Mouse (Mus musculus) ovary, postnatal 36 days (tissue): ENCODE results near the gene 9430015G10Rik.
A peak's percentile ranks its signal among the peaks of the same experiment; 100 is the strongest.

Source experiments
- DNase-seq: peaks from one replicate; pipeline ENCODE4 v3.0.0; 2022; ENCODE audit warnings: low spot score, mixed read lengths

The 9430015G10Rik gene

DNA sequence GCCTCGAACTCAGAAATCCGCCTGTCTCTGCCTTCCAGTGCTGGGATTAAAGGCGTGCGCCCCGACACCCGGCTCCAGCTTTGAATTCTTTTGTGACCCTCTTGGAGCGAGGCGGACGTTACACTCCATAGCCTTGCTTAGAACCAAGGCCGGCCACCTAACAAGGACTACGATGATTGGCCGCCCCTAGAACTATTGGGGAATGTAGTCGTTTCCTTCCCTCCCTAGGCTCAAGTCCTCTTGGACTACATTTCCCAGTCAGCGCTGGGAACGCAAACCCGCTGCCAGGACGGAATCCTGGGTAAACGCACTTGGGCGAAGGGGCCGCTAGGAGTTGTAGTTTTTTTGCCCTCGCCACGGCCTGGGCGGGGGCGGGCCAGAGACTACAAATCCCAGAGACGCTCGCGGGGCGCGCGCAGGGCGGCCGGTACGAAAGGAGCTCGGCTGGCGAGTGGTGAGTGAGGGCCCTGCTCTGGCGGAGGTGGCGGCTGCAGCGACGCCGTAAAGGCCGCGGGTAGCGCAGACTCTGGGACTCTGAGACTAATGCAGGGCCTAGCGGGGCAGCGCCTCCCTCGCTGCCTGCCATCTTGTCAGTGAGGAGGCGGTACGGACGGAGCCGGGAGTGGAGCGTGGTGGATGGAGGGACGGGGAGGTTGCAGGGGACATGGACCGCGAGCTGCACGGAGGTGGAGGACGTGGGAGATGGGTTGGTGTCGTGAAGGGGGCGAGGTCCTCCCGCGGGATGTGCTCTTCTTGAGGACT, at the start of gene 9430015G10Rik:
Gene 9430015G10Rik (plus strand): TSS at position 413 of the 762 bp plus-strand sequence.
- DNase-seq, result peak; percentile 97

DNA sequence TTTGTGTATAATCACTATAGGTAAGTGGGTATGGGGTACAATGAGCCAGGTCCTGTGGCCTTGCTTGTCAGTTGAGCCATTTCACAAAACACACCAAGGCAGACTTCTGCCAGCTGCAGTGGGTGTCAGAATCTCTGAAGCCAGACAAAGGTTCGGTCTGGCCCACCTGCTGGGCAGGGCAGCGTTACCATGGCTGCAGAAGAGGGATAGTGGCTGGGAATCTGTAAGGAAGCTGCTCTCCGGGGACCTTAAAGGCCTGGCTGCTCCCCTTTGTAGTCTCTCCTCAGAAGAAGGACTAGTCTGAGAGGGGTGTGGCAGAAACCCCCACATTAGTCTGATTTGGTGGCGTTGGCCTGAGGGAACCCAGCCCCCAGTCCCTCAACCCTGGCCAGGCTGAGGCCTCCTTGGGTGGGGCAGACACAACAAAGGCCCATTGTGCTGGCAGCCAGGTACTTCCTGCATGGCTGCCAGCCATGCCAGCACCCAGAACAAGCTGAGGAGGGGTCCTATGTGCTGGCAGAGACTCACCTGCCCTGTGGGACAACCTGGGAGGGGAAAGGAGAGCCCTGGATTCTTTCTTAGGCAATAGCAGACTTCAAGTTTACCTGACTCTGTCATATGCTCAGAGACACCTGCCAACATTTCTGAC, 45.8 kb upstream of the 9430015G10Rik start:
- DNase-seq, result no peak

DNA sequence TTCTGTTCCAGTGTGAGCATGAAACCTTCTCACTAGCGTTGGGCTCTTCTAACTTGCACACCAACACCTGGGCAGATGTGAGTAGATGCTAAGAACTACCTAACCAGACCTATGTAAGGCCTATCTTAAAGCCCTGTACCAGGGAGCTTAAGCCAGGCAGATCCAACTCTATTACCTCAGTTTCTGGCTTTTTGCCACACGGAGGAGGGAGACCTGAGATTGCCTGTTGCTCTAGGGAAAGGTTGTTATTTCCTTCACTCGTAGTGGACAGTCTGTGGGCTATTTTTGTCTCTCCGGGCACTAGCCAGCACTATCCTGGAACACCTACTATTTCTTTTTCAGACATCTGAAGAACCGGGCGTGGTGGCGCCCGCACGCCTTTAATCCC, 45.3 kb upstream of the 9430015G10Rik start:
- DNase-seq, result no peak

DNA sequence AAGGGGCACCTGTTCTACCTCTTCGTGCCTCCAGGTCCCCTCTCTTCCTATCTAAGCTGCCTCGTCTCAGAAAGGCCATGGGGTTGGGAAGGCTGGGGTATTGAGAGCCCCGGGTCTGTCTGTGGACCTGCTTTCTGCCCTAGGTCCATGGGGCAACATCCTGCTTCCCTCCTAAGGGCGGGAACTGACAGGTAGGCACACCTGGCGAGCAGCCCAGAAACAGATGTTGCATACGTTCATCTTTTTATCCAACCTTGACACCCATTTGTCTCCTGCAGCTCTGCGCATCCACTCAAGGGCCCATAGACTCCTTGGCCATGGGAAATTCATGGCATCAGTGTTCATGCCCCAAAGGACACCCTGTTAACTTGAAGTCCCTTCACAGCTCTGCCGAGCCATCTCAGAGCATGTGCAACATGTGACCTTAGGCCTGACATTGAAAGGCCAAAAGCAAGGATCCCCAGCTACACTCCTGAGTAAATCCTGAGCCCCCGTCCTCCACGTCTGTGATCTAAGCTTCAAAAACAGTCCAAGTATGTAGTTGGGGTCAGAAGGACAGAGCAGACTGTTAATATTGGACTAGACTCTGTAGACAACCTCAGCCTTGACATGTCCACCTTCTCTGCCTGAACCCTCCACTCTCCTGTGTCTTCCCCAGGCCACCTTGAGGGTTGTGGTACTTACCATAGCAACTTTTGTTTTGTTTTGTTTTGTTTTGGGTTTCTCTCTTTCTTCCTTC, 44.5 kb upstream of the 9430015G10Rik start:
- DNase-seq, result no peak

DNA sequence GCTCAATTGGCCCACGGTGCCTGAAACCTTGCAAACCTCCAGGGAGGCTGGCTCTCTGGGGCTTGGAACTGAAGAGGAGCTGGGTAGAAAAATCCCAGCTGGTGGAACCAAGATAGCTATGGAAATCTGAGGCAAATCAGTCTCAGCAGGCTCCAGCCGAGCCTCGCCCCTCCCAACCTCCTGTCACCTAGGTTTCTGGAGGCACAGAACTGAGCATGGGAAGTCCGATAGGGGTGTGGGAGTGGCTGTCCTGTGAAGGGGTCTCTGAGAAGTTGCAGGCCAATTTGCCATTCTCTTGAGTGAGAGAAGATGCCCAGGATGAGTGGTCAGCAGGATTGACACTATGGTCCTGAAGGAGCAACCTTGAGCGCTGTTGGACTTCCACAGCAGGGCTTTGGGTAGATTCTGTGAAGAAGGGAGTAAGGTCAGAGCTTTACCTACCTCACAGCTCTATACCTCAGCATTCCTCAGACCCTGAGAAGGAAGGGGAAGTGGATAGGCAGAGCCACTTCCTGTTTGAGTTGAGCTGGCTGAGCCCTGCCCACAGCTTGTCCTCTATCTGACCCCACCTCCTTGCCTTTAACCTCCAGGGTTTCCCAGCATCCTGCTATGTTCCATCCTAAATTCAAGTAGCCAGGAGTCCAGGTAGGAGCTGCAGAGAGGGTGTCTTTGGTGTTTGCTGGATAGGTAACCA, 42.4 kb upstream of the 9430015G10Rik start:
- no peak for DNase-seq

DNA sequence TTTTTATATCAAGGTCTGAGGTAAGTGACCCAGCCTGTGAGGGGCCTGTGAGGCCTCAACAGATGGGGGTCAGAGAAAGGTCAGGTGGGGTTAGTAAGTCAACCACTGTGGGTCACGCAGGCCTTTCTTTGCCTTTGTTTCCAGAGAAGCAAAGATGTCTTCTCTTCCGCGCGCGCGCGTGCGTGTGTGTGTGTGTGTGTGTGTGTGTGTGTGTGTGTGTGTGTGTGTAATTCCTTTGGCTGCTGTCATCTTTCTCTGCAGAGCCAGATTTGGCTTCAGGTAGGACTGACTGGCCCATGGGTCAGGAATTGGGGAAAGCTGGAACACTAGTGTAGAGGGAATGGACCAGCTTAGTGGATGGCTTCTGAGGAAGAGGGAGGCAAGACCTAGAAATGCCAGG, 40.1 kb upstream of the 9430015G10Rik start:
- DNase-seq, result no peak

DNA sequence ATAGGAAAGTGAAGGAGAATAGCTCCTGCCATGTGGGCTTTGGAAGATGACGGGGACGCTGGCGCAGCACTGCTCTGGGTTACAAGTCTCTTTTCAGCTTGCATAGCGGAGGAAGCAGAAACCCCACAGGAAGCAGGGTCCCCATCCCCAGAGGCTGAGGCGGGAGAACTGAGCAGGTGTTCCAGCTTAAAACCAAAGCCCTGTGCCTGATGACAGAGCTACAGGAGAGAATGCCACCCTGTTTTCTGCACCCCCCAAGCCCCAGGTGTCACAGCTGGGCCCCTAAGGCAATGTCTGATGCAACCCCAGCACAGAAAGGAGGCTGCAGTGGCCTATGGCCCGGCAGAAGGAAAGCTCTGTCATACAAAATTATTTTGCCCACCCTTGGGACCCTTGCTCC, 39.5 kb upstream of the 9430015G10Rik start:
- no peak for DNase-seq

DNA sequence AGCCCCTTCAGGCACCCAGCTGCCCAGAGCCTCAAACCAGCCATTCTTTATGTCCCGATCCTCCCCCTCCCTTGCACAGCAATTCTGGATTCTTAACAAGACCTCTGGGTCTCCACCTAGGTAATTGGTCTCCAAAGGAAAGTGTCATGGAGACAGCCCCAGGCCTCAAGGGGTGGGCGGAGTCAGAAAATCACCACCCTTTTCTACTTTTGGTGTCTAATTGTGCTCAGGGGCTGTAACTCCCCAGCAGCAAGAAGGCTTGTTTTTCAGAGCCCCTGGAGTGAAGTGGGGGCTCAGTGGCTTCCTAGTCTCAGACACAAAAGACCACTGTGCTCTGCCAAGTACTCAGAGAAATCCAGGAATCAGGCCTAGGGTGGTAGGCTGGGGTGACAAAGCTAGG, 39.1 kb upstream of the 9430015G10Rik start:
- no peak for DNase-seq

DNA sequence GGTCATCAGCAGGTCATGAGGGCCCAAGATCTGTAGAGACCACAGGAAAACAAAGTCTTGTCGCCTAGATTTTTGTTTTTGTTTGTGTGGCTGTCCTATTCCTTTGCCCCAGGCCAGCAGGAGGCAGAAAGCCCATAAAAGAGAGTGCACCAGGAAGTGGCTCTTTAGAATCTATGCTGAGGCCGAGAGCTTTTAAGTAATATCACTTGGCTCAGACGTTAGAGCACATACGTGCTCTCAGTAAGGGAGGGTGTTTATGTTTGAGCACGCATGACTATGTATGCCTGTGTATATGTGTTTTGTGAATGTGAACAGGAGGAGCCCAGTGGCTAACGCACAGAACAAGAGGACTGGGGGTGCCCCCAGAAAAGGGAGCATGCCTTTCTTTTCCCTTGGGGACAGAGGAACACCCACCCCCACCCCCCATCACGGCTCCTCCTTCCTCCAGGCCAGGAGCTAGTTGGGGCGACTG, 32.8 kb upstream of the 9430015G10Rik start:
- DNase-seq, result no peak

DNA sequence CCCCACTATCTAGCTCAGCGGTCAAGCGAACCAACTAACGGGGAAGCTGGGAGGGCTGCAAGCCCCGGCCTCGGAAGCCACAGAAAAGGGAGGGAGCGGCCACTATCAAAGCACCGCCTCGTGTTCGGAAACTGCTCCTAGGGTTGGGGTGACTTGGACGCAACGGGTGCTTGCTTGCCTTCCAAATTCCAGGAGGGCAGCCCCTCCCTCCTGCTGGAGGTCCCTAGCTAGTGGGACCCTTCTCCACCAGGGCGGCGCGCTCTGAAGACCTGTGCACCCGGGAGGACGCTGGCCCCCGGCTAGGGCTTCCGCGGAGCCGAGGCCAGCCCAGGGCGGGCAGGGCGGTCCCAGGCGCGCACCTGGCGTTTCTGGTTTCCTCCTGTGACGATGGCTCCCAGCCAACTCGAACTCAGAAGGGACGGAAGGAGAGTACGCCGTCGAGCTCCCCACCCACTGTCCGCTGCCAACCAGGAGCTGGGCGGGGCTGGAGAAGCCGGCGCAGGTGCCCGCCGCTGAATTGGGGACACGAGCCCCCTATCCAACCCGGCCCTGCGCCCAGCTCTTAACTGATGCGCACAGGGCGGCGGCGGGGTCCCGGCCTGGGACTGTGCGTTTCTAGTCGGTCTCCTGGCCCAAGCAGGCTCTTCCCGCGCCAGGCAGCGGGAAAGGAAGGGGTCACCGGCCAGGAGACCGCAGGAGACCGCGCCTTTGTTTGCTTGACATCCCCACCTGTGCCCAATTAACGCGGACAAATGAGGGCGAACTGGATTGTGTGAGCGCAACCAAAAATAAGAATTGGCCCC, 32.1 kb upstream of the 9430015G10Rik start:
- DNase-seq, result peak; percentile 59

DNA sequence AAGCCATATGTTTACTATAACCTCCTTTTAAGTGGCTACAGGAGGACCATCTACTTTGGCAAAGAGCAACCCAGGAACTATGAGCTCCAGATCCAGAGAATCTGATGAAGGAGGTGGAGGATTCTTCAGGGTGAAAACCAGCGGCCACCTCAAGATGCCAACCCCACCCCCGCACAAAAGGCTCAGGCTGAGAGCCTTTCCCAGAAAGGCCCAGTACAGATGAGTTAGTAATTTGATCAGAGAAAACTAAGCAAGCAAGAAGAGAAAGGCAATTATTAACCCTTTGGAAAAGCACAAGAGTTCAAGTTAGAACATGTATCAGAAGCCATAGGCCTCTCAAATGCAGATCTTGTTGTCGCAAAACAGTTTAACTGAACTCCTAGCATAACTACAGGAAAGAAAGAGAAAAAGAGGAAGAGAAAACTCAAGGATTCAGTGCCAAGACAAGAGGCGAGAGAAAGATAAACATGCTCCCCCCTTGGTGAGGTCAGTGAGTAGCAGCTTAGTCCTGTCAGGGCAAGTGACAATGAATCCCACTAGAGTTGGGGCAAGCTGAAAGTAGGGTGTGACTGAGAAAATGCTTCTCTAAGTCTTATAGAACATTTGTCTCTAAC, 27.1 kb upstream of the 9430015G10Rik start:
- no peak for DNase-seq

DNA sequence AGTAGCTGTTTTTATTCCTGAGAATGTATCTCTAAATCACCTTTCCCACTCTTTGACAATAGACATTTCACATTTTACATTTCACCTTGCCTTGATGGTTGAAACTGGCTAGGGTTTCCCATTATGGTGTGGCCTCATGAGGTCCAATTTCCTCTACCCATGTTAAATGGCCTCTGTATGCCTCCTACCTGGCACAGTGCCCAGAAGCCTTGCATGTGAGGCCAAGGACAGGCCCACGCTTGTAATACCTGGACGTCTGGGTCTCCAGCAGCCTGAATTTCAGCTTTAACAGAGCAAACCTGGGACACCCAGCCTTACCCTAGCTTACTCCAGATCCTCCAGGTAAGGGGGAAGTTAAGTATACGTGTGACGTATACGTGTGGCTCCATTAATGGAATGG, 26.4 kb upstream of the 9430015G10Rik start:
- DNase-seq, result peak; percentile 33

DNA sequence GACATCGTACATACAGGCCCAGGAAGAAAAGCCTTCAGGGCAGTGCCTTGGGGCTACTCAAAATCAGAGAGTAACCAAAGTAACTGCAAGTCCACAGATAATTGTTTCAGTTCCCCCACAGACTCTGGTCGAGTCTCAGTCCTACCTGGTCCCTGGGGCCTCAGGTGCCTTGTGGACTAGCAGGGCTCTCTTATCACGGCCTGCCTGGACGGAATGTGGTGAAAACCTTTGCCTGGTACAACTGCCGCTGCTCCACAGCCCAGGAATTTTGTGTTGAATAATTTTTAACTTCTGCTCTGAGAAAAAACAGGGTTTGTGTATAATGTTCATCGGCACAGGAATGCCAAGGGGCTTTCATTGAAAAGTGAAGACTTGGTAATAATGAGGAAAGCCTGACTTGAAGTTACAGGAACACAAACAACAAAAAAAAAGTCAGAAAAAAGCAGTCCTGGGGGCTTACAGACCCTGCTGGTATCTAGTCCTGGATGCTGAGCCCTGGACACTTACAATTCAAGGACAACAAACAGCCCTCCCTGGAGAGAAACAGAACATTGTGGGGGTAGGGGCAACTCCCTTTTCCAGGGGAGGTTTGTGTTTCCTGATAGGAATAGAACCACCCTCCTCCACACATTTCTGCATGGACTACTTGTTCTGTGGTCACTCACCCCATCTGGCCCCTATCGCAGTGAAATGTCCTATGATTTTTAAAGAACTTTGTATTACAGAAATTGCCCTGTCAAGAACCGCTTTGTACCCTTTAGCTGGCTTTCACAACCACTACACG, 25.5 kb upstream of the 9430015G10Rik start:
- DNase-seq, result no peak

DNA sequence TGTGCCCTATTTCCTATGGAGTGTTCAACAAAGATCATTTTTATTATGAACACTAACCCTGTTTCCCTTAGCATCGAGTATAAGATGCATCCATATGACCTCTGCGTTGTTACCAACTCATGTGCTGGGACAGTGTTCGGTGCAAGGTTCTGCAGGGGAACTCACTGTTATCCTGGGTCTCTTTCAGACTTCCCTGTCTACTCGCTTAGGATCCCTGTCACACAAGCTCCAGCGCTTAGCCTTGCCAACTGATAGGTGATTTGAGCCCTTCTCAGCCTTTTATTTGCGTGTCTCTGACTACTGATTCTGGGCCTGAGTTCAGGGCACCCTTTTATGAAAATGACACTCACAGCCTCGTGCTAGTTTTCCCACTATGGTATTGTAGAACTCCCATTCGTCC, 24.5 kb upstream of the 9430015G10Rik start:
- DNase-seq, result no peak

DNA sequence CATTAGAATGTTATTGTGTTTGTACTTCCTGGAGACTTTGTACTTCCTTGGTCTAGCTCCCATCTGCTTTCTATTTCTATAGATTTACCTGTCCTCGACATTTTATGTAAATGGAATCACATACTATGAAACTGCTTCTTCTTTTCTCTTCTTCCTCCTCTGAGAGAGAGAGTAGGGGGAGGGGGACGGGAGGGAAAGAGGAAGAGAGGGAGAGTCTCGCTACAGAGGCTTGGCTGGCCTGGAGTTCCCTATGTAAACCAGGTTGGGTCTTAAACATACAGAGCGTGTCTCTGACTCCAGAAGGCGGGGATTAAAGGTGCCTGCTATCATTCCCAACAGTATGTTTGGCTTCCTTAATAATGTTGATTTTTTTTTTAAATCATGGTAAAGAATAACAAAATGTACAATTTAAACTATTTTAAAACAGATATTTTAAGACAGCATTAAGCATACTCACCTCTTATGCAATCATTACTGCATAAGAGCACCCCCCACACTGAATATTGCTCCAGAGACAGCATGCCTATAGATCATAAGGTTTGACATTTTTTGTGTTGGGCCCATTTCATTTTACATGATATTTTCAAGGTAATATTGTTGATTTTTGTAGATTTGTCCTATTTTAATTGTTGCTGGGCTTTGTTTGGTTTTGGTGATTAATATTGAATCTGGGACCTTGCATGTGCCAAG, 22.2 kb upstream of the 9430015G10Rik start:
- DNase-seq, result no peak

DNA sequence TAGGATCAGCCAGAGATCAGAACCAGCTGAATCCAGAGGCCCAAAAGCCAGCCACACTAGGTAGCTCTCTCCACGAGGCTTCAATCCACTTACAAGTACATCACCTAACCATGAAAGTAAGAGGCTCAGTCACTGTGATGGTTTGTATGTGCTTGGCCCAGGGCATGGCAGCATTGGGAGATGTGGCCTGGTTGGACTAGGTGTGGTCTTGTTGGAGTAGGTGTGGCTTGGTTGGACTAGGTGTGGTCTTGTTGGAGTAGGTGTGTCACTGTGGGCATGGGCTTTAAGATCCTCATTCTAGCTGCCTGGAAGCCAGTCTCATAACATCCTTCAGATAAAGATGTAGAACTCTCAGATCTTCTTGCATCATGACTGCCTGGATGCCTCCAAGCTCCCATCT, 18.5 kb upstream of the 9430015G10Rik start:
- DNase-seq, result no peak

DNA sequence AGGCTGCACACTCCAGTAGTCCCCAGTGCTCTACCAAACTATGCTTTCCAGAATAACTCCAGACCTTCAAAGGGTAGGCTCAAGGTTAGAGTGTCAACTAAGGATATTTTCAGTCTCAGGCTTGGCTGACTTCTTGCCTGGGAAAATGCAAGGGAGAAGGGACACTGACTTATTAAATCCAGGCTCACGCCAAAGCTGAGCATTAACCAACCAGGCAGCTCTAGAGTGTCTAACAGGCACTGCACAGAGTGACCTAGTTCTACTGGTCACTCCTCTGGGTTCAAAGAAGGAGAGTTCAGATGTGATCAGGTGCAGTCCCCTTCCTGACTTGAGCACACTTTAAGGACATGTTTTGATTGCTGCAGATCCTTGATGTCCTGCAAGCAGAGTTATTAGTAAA, 17.0 kb upstream of the 9430015G10Rik start:
- no peak for DNase-seq

DNA sequence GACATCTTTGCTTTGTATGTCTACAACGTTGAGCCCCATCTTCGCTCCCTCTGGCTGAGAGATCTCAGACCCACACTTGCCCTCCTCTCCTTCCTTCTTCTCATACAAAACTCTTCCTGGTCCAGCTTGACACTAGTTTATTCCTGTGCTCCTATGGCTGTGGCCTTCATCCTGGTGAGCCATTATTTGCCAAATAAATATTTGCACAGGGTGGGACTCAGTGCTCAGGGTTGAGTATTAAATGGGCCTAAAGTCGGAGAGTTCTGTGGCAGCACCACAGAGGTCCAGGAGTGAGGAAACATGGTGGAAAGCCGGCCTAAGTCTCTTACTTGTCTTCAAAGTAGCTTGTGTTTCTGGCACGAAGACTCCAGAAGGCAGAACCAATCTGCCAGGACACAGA, 16.0 kb upstream of the 9430015G10Rik start:
- no peak for DNase-seq

DNA sequence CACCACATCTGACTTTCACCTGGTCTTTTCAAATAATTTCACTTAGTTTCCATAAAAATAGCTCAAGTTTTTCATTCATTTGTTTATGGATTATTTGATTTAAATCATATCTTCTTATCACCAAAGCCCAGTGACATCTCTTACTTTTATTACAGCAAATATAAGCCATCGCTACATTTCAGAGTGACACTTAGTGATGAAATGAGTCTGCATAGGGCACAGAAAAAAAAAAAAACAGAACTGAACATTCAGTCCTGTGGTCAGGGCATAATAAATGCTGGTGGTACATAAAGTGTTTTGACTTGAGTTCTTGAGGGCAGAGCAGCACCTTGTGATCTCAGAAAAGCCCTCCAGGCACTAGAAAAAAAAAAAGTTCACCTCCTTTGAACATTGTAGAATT, 13.6 kb upstream of the 9430015G10Rik start:
- no peak for DNase-seq
